Mouse (Mus musculus) midbrain, embryonic 13.5 days (tissue): ENCODE measurements around the gene Lmtk2. TPM values are rescaled to one million over a fixed set of nuclear protein-coding genes. Genes with fewer than 3 reads are reported as not detected.
A peak's percentile ranks its signal among the peaks of the same experiment; 100 is the strongest.

ENCODE experiments used
- ATAC-seq: fragments of 200-750 bp; cut with Nextera tagmentation; 2 replicates; pipeline ENCODE4 v1.8.0; 2017; ENCODE audit warnings: mild to moderate bottlenecking, moderate TSS enrichment, moderate library complexity
- H3K27ac ChIP-seq: fragments of 300-500 bp; sonication (generic); 2 replicates; pipeline ENCODE4 v1.5.1; 2015; ENCODE audit warnings: inconsistent platforms, mild to moderate bottlenecking, moderate library complexity
- H3K27me3 ChIP-seq: fragments of 300-500 bp; sonication (generic); 2 replicates; pipeline ENCODE4 v1.6.1; 2015; ENCODE audit warnings: mild to moderate bottlenecking, inconsistent platforms
- H3K36me3 ChIP-seq: fragments of 300-500 bp; sonication (generic); 2 replicates; pipeline ENCODE4 v1.6.1; 2015; ENCODE audit warnings: mild to moderate bottlenecking, inconsistent platforms
- H3K4me1 ChIP-seq: fragments of 300-500 bp; sonication (generic); replicated peaks from 2 replicates; pipeline ENCODE4 v1.6.1; 2015; ENCODE audit warnings: inconsistent platforms
- H3K4me2 ChIP-seq: fragments of 300-500 bp; sonication (generic); replicated peaks from 2 replicates; pipeline ENCODE4 v1.6.1; 2015; ENCODE audit warnings: moderate library complexity, mild to moderate bottlenecking, inconsistent platforms
- H3K4me3 ChIP-seq: fragments of 300-500 bp; sonication (generic); replicated peaks from 2 replicates; pipeline ENCODE4 v1.5.1; 2015; ENCODE audit warnings: mild to moderate bottlenecking, inconsistent platforms
- H3K9ac ChIP-seq: fragments of 300-500 bp; sonication (generic); replicated peaks from 2 replicates; pipeline ENCODE4 v1.6.1; 2015; ENCODE audit warnings: mild to moderate bottlenecking, inconsistent platforms
- H3K9me3 ChIP-seq: fragments of 300-500 bp; sonication (generic); 2 replicates; pipeline ENCODE4 v1.6.1; 2016; ENCODE audit warnings: mild to moderate bottlenecking, inconsistent platforms
- WGBS: fragments of 180-500 bp; shearing (Covaris S2); methylation state at CpG from one replicate; pipeline ENCODE4 v1.1.7; 2015; 5-methylcytosine and 5-hydroxymethylcytosine counted together
- polyA plus RNA-seq: library from polyadenylated mRNA; unstranded; fragments of >200 nt; fragmentation: Nextera tagmentation; extraction: Ambion mirVana; gene quantifications from 2 replicates; pipeline ENCODE4 v1.2.1, GENCODE M21; 2015

Lmtk2 gene
- polyA plus RNA-seq, 1 experiment from 2014 or later = 7.7 TPM

- Histone ChIP-seq H3K9me3 (no peaks in the 10 kb centered on the region), H3K9ac (peak overlapping the region; percentile 78), H3K27ac (peak overlapping the region; percentile 84), H3K4me1 (peaks cover 34% of the 10 kb centered on the region), H3K36me3 (no peaks in the 10 kb centered on the region), H3K27me3 (no peaks in the 10 kb centered on the region), H3K4me3 (peak overlapping the region; percentile 82), H3K4me2 (peak overlapping the region; percentile 89)
- peak; percentile 31 for ATAC-seq
- WGBS = 27% methylated on average over 18 of the region's 18 CpGs
These were observed 123.9 kb downstream of the Lmtk2 start for GRCm38 (mm10) chr5:144223899-144224816.

GRCm38 (mm10) chr5:144226220-144226619 lies 126.0 kb downstream of the Lmtk2 start:
- no peaks in the 10 kb centered on the region for H3K36me3 ChIP-seq
- no peak for ATAC-seq
- H3K4me1 ChIP-seq = peaks cover 25% of the 10 kb centered on the region
- no peaks in the 10 kb centered on the region for H3K9me3 ChIP-seq
- H3K27me3 ChIP-seq = no peaks in the 10 kb centered on the region
- no peak overlapping the region for H3K4me2 ChIP-seq
- H3K4me3 ChIP-seq = no peak overlapping the region
- 32% methylated on average over 11 of the region's 11 CpGs for WGBS
- H3K9ac ChIP-seq = no peak overlapping the region
- no peak overlapping the region for H3K27ac ChIP-seq

GRCm38 (mm10) chr5:144230216-144230615 lies 130.0 kb downstream of the Lmtk2 start:
- WGBS = 90% methylated on average over 7 of the region's 7 CpGs
- Histone ChIP-seq H3K4me1 (no peaks in the 10 kb centered on the region), H3K9me3 (no peaks in the 10 kb centered on the region), H3K9ac (no peak overlapping the region), H3K27ac (no peak overlapping the region), H3K4me2 (no peak overlapping the region), H3K4me3 (no peak overlapping the region), H3K27me3 (no peaks in the 10 kb centered on the region), H3K36me3 (no peaks in the 10 kb centered on the region)
- ATAC-seq = no peak

GRCm38 (mm10) chr5:144231410-144231809 lies 131.2 kb downstream of the Lmtk2 start:
- no peak for ATAC-seq
- H3K4me1 ChIP-seq = no peaks in the 10 kb centered on the region
- no peak overlapping the region for H3K9ac ChIP-seq

GRCm38 (mm10) chr5:144232531-144232930 lies 132.3 kb downstream of the Lmtk2 start:
- H3K9me3 ChIP-seq = no peaks in the 10 kb centered on the region
- no peaks in the 10 kb centered on the region for H3K4me1 ChIP-seq
- no peak overlapping the region for H3K4me2 ChIP-seq
- no peak overlapping the region for H3K4me3 ChIP-seq
- no peaks in the 10 kb centered on the region for H3K36me3 ChIP-seq
- 88% methylated on average over 5 of the region's 5 CpGs for WGBS
- no peak overlapping the region for H3K9ac ChIP-seq
- ATAC-seq = no peak
- no peaks in the 10 kb centered on the region for H3K27me3 ChIP-seq
- no peak overlapping the region for H3K27ac ChIP-seq

More at GRCm38 (mm10) chr5:144231410-144231809, 131.2 kb downstream of the Lmtk2 start:
- Histone ChIP-seq H3K27me3 (no peaks in the 10 kb centered on the region), H3K27ac (no peak overlapping the region), H3K4me2 (no peak overlapping the region), H3K4me3 (no peak overlapping the region), H3K9me3 (no peaks in the 10 kb centered on the region), H3K36me3 (no peaks in the 10 kb centered on the region)
- WGBS = 71% methylated on average over 1 of the region's 1 CpGs

GRCm38 (mm10) chr5:144234222-144234621 lies 134.0 kb downstream of the Lmtk2 start:
- H3K27ac ChIP-seq = no peak overlapping the region
- no peaks in the 10 kb centered on the region for H3K9me3 ChIP-seq
- ATAC-seq = no peak
- H3K4me1 ChIP-seq = no peaks in the 10 kb centered on the region
- no peak overlapping the region for H3K4me3 ChIP-seq
- 78% methylated on average over 6 of the region's 6 CpGs for WGBS
- H3K27me3 ChIP-seq = no peaks in the 10 kb centered on the region
- H3K9ac ChIP-seq = no peak overlapping the region
- H3K4me2 ChIP-seq = no peak overlapping the region
- H3K36me3 ChIP-seq = no peaks in the 10 kb centered on the region

- Histone ChIP-seq H3K9me3 (no peaks in the 10 kb centered on the region), H3K27me3 (no peaks in the 10 kb centered on the region), H3K36me3 (no peaks in the 10 kb centered on the region), H3K4me1 (no peaks in the 10 kb centered on the region), H3K9ac (no peak overlapping the region), H3K4me2 (no peak overlapping the region), H3K4me3 (no peak overlapping the region), H3K27ac (no peak overlapping the region)
- no peak for ATAC-seq
- WGBS = 85% methylated on average over 7 of the region's 7 CpGs
These were observed 134.5 kb downstream of the Lmtk2 start for GRCm38 (mm10) chr5:144234714-144235113.

Other genes starting within 250 kb of the Lmtk2 start
- gene Ankrd61, start 202.8 kb upstream of the Lmtk2 start, polyA plus RNA-seq = 0.43 and 0.59 TPM in 2 replicates
- 82.0 and 82.6 TPM in 2 replicates for gene Aimp2, start 190.6 kb upstream of the Lmtk2 start, polyA plus RNA-seq
- 26.1 and 28.2 TPM in 2 replicates for gene Pms2, start 190.5 kb upstream of the Lmtk2 start, polyA plus RNA-seq
- gene Gm42421, start 172.3 kb upstream of the Lmtk2 start, polyA plus RNA-seq = 1.4 and 2.3 TPM in 2 replicates
- gene Rsph10b, start 167.4 kb upstream of the Lmtk2 start, polyA plus RNA-seq = 2.2 and 2.4 TPM in 2 replicates
- gene Ccz1, start 85.6 kb upstream of the Lmtk2 start, polyA plus RNA-seq = 94.6 and 95.6 TPM in 2 replicates
- gene Ocm, start 73.8 kb upstream of the Lmtk2 start, polyA plus RNA-seq = not detected in 2 replicates
- gene Bhlha15, start 89.8 kb downstream of the Lmtk2 start, polyA plus RNA-seq = 0.13 and 0.14 TPM in 2 replicates
- gene Tecpr1, start 123.2 kb downstream of the Lmtk2 start, polyA plus RNA-seq = 42.8 and 44.8 TPM in 2 replicates
- 133 and 137 TPM in 2 replicates for gene Bri3, start 144.0 kb downstream of the Lmtk2 start, polyA plus RNA-seq